Mouse (Mus musculus) ES-E14 (cell line): ENCODE measurements around the gene Bola2.

Source experiments
- CHD2 ChIP-seq: IDR thresholded peaks from 2 replicates; pipeline ENCODE4 v1.6.1; 2014; ENCODE audit warnings: mild to moderate bottlenecking, low read depth, low read length, inconsistent platforms
- HCFC1 ChIP-seq: IDR thresholded peaks from 2 replicates; pipeline ENCODE4 v1.6.1; 2012; ENCODE audit warnings: low read length, inconsistent platforms, borderline replicate concordance; ENCODE audit not compliant: insufficient read depth

GRCm38 (mm10) chr7:126655695-126656094 lies 39.5 kb upstream of the Bola2 start:
- TF ChIP-seq CHD2 (no peak), HCFC1 (no peak)
